Mouse (Mus musculus): ENCODE results near the gene Ccdc84.
"Not testable (repeated sequence)": the region's sequence is repeated elsewhere in the genome, so short reads cannot be mapped to it uniquely, and the experiment has no call there.

DNA sequence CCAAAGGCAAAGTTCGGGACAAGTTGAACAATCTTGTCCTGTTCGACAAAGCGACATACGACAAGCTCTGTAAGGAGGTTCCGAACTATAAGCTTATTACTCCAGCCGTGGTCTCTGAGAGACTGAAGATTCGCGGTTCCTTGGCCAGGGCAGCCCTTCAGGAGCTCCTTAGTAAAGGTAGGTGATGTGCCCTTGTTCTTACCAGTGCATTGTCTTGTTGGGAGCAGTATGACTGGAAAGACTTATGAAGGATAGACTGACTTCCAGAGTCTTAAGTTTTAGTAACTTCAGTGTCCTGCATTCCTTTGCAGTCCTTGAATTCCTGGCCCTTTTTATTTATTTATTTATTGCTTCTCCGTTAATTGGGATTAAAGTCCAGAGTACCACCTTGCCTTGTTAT, 9.7 kb downstream of the Ccdc84 start:
- TF ChIP-seq CTCF (IDR thresholded peaks at IDR 0.05; ENCODE audit: low read depth, low read length); POLR2A (IDR thresholded peaks at IDR 0.05; ENCODE audit: borderline replicate concordance, low read depth, low read length): not testable (repeated sequence)

Measured in bone marrow macrophage, adult 2 months (primary cell).